Mouse (Mus musculus) embryonic facial prominence, embryonic 10.5 days (tissue): ENCODE results near the gene Clip3. TPM values are rescaled to one million over a fixed set of nuclear protein-coding genes. Genes with fewer than 3 reads are reported as not detected.

ENCODE experiments used
- DNase-seq: peaks from one replicate; pipeline ENCODE4 v3.0.0-alpha.2; 2017; ENCODE audit warnings: low spot score
- H3K27ac ChIP-seq: fragments of 300-500 bp; sonication (generic); replicated peaks from 2 replicates; pipeline ENCODE4 v1.5.1; 2016; ENCODE audit warnings: mild to moderate bottlenecking
- H3K27me3 ChIP-seq: fragments of 300-500 bp; sonication (generic); replicated peaks from 2 replicates; pipeline ENCODE4 v1.6.1; 2016; ENCODE audit warnings: low read depth, mild to moderate bottlenecking; ENCODE audit not compliant: poor library complexity, severe bottlenecking
- H3K36me3 ChIP-seq: fragments of 300-500 bp; sonication (generic); replicated peaks from 2 replicates; pipeline ENCODE4 v1.6.1; 2016; ENCODE audit warnings: mild to moderate bottlenecking, moderate library complexity
- H3K4me1 ChIP-seq: fragments of 300-500 bp; sonication (generic); 2 replicates; pipeline ENCODE4 v1.6.1; 2016
- H3K4me3 ChIP-seq: fragments of 300-500 bp; sonication (generic); 2 replicates; pipeline ENCODE4 v1.5.1; 2016; ENCODE audit warnings: mild to moderate bottlenecking, moderate library complexity
- H3K9me3 ChIP-seq: fragments of 300-500 bp; sonication (generic); 2 replicates; pipeline ENCODE4 v1.6.1; 2016; ENCODE audit warnings: mild to moderate bottlenecking
- WGBS: fragments of 180-500 bp; shearing (Covaris S2); methylation state at CpG from one replicate; pipeline ENCODE4 v1.1.7; 2016; 5-methylcytosine and 5-hydroxymethylcytosine counted together
- polyA plus RNA-seq: library from polyadenylated mRNA; unstranded; fragments of >200 nt; fragmentation: Nextera tagmentation; extraction: Ambion mirVana; gene quantifications from 2 replicates; pipeline ENCODE4 v1.2.1, GENCODE M21; 2016

Clip3 gene
- polyA plus RNA-seq, 1 experiment from 2014 or later, result 53.0 TPM

DNA sequence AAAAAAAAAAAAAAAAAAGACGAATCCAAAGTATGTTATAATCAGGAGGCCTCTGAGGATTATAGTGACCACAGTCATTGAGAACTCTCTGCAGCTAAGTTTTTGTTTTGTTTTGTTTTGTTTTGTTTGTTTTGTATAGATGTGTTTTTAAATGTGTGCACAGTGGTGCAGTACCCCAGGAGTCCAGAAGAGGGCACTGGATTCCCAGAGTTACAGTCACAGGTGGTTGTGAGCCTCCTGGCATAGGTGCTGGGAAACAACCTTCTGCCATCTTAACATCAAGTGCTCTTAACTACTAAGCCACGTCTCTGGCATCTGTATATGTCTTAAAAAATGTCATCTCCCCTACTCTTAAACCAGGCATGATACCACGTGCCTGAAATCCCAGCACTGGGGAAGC, 9.4 kb downstream of the Clip3 start:
- no peaks in the 10 kb centered on the region for H3K4me1 ChIP-seq
- whole genome bisulfite sequencing, result 45% methylated on average over 3 of the region's 3 CpGs
- DNase-seq, result peak; percentile 50
- H3K4me3 ChIP-seq, result no peak overlapping the region
- H3K9me3 ChIP-seq, result peaks cover 4% of the 10 kb centered on the region; the same call in 1 of the 2 replicates
- peaks cover 91% of the 10 kb centered on the region for H3K36me3 ChIP-seq
- no peaks in the 10 kb centered on the region for H3K27me3 ChIP-seq
- no peak overlapping the region for H3K27ac ChIP-seq

DNA sequence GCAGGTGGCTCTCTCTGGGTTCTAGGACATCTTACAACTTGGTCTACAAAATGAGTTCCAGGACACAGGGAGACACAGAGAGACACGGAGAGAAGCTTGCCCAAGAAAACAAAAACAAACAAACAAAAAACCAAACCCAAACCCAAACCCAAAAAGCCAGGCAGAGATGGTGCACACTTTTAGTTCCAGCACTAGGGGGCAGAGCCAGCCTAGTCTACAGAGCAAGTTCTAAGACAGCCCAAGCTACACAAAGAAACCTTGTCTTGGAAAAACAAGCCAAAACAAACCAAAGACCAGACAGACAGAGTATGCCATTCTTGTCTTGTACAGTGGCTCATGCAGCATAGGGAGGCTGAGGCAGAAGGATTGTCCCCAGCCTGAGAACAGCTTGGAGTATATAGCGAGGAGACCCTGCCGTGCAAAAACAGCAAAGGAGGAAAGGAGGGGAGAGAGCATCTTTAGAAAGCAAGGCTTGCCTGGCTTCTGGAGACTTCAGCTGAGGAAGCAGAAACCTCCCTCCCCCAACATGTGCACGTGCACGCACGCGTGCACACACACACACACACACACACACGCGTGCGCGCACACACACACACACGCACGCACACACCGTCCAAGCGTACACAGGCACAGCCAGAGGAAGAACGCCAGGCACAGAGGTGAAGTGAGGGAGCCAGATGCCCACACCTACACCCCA, 14.7 kb downstream of the Clip3 start:
- DNase-seq, result no peak
- Histone ChIP-seq H3K9me3 (peaks cover 4% of the 10 kb centered on the region; the same call in 1 of the 2 replicates), H3K36me3 (peaks cover 67% of the 10 kb centered on the region), H3K4me1 (peaks cover 19% of the 10 kb centered on the region), H3K27ac (no peak overlapping the region), H3K4me3 (no peak overlapping the region), H3K27me3 (no peaks in the 10 kb centered on the region)
- 90% methylated on average over 16 of the region's 16 CpGs for WGBS

DNA sequence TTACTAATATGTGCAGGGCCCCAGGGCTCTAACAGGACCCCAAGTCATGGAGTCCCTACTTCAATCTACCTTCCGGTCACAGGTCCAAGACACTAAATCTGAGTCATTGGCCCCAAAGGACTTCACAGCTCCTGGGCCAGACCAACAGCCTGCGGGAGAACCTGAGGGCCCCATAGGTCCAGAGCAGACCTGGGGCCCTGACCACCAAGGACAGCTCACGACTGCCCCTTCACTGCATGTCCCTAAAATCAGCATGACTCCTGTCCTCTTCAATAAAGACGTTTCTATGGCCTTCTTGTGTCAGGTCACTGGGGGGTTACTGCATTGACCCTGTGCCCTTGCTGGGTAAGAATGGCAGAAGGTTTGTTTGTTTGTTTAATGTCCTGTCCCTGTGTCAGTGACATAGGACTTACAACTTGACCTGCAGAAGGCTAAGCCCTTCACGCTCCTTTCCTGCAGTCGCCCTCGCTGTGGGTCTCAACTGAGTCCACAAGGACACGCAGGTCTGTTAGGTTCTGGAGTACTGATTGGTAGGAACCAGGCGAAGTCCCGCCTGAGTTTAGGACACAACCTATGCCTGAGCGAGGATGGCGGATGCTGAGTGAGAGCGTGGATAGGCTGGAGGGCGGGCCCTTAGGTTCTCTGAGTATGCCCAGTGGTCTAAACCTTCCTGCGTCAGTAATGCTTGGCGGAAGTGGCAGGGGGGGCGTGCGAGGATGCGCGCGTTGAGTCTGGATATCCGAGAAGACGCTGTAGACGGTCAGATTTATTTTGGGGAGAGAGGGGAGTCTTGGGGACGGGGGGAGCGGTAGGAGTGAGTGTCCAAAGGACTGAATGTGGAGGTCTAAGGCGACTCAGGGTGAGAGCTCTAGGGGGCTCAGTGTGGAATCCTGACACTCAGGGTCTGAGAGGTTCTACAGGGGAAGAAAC, 16.8 kb downstream of the Clip3 start, which contains the start of gene Alkbh6:
Gene Alkbh6, plus strand, starts transcription at position 642 of the 930 bp plus-strand sequence.
- Histone ChIP-seq H3K4me3 (peak within 1 kb of the TSS; percentile 73), H3K9me3 (peaks cover 4% of the 10 kb centered on the region; the same call in 1 of the 2 replicates), H3K36me3 (peaks cover 67% of the 10 kb centered on the region), H3K4me1 (peaks cover 20% of the 10 kb centered on the region), H3K27me3 (no peaks in the 10 kb centered on the region), H3K27ac (peak within 1 kb of the TSS; percentile 79)
- peak; percentile 94 for DNase-seq
- WGBS, result 4% methylated on average over 27 of the region's 27 CpGs

DNA sequence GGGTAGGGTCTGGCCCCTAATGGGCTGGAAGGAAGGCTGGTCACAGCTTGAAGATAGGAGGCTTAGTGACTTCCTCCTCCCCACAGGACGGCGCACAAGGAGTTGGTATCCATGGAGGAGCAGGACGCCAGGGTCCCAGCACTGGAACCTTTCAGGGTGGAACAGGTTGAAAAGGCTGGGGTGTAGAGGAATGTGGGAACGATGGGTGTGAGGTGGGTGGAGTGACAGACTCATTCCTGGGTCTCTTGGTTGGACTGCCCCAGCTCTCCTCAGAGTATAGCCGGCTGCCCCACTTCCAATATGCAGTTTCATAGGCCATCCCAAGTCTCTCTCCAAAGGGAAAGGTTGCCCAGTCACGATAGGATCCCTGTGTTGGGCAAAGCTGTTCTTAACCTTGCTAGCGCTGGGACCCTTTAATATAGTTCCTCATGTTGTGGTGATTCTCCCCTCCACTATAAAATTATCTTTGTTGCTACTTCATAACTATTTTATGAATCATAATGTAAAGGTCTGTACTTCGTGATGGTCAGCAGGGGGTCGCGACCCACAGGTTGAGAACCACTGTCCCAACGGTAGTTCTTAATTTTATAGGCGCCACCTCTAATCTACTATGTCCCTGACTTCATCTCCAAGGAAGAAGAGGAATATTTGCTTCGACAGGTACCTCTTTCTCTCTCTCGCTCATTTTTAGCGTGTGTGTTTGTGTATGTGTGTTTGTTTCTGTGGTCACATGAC, 18.0 kb downstream of the Clip3 start:
- Histone ChIP-seq H3K27ac (0 out of 2 replicates have a peak overlapping the region, but pooled peaks have one; percentile 79), H3K36me3 (peaks cover 61% of the 10 kb centered on the region), H3K27me3 (no peaks in the 10 kb centered on the region), H3K4me3 (peak overlapping the region; percentile 73), H3K4me1 (peaks cover 32% of the 10 kb centered on the region), H3K9me3 (no peaks in the 10 kb centered on the region)
- DNase-seq, result no peak
- 65% methylated on average over 15 of the region's 15 CpGs for WGBS

DNA sequence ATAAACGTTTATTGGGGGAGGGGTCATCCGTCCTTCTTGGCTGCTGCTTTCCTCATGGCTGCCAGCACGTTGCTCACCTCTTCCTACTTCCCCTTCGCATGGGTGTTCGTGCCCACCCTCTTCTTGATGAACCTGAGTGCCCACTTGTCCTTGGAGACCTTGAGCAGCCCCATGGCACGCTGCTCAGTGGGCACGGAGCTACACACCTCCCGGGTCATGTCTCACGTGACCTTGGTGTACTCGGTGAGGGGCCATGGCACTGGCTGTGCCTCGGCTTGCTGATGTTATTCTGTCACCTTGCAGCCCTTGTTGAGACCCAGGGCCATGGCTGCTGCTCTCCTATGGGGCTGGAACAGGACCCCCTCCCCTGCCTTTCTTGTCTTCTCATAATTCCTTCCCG, 18.6 kb downstream of the Clip3 start:
- 89% methylated on average over 12 of the region's 12 CpGs for WGBS
- no peak for DNase-seq
- H3K36me3 ChIP-seq, result peaks cover 58% of the 10 kb centered on the region
- H3K27ac ChIP-seq, result no peak overlapping the region
- peak overlapping the region; percentile 73; the same call in 1 of the 2 replicates for H3K4me3 ChIP-seq
- peaks cover 37% of the 10 kb centered on the region for H3K4me1 ChIP-seq
- no peaks in the 10 kb centered on the region for H3K9me3 ChIP-seq
- H3K27me3 ChIP-seq, result no peaks in the 10 kb centered on the region

DNA sequence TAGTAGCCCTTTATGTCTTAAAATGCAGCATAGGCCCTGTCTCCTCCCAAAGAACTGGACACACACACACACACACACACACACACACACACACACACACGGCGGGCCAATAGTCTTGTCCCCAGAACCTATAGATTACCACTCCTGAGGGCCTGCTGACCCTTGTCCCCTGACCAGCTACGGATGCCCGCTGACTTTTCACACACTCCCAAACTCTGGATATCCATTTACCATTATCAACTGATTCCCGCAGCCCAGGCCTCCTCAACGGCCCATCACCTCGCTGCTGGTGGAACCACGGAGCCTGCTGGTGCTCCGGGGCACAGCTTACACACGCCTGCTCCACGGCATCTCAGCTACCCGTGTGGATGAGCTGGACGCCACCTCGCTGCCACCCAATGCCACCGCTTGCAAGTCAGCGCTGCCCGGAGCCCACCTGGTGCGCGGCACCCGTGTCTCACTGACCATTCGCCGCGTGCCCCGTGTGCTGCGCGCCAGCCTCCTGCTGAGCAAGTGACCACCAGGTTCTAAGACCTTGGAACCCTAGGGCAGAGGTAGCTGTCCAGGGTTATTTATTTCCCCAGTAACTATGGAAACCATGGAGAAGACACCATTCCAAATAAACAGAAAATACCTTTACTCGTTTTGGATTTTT, 22.3 kb downstream of the Clip3 start:
- no peaks in the 10 kb centered on the region for H3K27me3 ChIP-seq
- H3K9me3 ChIP-seq, result no peaks in the 10 kb centered on the region
- no peak for DNase-seq
- H3K4me1 ChIP-seq, result peaks cover 41% of the 10 kb centered on the region
- 46% methylated on average over 27 of the region's 27 CpGs for WGBS
- H3K36me3 ChIP-seq, result peaks cover 60% of the 10 kb centered on the region
- no peak overlapping the region; the same call in 1 of the 2 replicates for H3K4me3 ChIP-seq
- no peak overlapping the region for H3K27ac ChIP-seq

DNA sequence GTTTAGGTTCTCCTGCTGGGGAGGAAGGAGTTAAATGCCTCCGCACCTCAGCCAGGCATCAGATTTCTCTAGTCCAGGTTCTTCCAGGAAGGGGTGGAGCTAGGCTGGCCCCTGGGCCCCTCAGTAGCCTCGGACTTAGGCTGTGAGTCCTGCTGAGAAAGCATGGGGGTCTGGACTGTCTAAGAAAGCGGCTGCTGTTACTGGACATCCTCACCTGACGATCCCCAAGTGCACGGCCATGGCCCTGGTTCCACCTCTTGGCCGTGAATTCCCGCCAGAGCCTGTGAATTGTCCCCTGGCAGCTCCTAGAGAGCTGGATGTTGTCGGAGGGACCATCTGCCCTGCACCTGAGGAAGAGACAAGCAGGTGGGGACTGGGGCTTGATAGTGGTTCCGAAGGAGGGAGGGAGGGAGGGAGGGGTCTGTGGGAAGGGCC, 23.2 kb downstream of the Clip3 start, which contains the start of gene Syne4:
Gene Syne4, plus strand, starts transcription at position 87 of the 435 bp plus-strand sequence.
- H3K36me3 ChIP-seq, result peaks cover 69% of the 10 kb centered on the region
- H3K27ac ChIP-seq, result peak within 1 kb of the TSS; percentile 87
- no peaks in the 10 kb centered on the region for H3K27me3 ChIP-seq
- under 1% methylated on average over 9 of the region's 9 CpGs for WGBS
- peaks cover 33% of the 10 kb centered on the region for H3K4me1 ChIP-seq
- no peaks in the 10 kb centered on the region for H3K9me3 ChIP-seq
- peak; percentile 81 for DNase-seq
- peak within 1 kb of the TSS; percentile 68 for H3K4me3 ChIP-seq

DNA sequence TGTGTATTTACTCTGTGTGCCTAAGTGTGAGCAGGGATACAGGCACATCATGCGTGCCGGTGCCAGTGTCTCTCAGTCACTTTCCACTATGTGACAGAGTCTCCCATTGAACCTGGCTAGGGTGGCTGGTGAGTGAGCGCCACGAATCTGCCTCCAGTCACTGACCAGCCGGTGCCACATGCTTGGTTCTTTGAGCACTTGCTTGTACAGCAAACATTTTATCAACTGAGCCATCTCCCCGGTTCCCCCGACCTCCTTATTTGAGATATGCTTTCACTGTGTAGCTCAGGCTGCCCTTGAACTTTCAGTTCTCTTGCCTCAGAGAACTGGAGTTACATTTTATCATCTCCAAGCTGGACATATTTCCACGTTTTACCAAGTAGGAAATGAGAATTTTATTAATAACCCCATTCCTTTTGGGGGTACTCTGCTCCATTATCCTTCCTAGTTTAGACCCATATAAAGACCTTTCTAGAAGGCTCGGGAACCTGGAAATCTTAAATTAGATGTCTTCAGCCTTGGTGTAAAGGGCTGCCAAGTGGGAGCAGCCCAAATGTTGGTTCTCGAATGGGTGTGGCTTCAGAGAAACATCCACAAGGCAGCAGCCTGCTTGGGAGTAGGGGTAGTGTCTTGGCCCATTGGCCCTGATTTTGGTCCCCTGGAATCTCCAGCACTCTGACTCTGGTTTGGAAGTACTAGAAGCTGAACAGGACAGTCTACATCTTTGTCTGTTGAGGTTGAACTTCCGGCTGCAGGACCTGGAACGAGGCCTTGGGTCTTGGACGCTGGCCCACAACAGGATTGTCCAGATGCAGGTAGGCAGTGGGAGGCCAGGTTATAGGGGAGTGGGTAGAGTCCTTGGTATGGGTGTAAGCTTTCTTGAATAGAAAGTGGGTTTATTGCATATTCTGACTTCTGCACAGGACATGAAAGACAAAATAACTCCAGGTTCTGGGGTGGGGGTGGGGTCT, 24.3 kb downstream of the Clip3 start:
- Histone ChIP-seq H3K27me3 (no peaks in the 10 kb centered on the region), H3K4me3 (peak overlapping the region; percentile 68), H3K4me1 (peaks cover 30% of the 10 kb centered on the region), H3K27ac (peak overlapping the region; percentile 87), H3K36me3 (peaks cover 66% of the 10 kb centered on the region), H3K9me3 (no peaks in the 10 kb centered on the region)
- WGBS, result 75% methylated on average over 13 of the region's 13 CpGs
- DNase-seq, result no peak

DNA sequence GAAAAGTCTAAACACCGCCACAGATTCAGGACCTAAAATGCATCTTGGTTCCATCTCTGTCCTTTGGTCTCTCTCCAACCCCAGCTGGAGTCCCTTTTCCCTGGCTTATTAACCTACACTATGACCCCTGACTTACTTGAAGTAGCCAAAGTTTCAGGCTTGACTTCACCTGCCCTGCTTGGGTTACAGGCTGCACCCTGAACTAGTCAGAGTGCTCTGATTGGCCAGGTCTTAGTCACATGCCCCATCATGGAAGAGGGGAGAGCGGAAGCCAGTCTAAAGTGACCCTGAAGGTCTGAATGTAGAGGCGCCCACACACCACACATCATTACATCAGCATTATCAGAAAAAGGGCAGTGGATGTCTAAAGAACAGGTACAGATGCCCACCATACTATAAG, 26.6 kb downstream of the Clip3 start:
- Histone ChIP-seq H3K4me3 (no peak overlapping the region), H3K27me3 (no peaks in the 10 kb centered on the region), H3K9me3 (no peaks in the 10 kb centered on the region), H3K27ac (no peak overlapping the region), H3K4me1 (peaks cover 44% of the 10 kb centered on the region), H3K36me3 (peaks cover 43% of the 10 kb centered on the region)
- WGBS, result 88% methylated on average over 3 of the region's 3 CpGs
- no peak for DNase-seq

DNA sequence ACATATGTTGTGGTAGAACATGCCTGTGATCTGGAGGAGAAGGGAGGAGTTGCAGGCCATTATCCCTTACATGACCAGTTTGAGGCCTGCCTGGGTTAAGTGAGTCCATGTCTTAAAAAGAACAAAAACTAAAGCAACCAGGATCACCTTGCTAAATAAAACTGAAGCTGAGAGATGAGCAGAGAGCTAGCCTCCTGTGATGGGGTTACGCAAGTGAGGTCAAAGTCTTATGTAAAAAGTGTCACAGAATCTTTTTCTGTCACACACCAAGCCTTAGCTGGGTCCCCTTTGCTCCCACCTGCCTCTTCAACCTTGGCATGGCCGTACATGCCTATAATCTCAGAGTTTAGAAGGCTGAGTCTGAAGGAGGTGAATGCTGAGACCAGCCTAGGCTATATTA, 29.4 kb downstream of the Clip3 start:
- no peaks in the 10 kb centered on the region for H3K27me3 ChIP-seq
- DNase-seq, result no peak
- H3K27ac ChIP-seq, result no peak overlapping the region
- H3K9me3 ChIP-seq, result peaks cover 5% of the 10 kb centered on the region; the same call in 1 of the 2 replicates
- peak overlapping the region; percentile 73 for H3K4me3 ChIP-seq
- peaks cover 39% of the 10 kb centered on the region for H3K36me3 ChIP-seq
- 86% methylated on average over 2 of the region's 2 CpGs for WGBS
- H3K4me1 ChIP-seq, result peaks cover 18% of the 10 kb centered on the region
